Mouse (Mus musculus): ENCODE measurements around the gene Scd4. TPM values are rescaled to one million over a fixed set of nuclear protein-coding genes. Genes with fewer than 3 reads are reported as not detected.
"Not testable (repeated sequence)": the region's sequence is repeated elsewhere in the genome, so short reads cannot be mapped to it uniquely, and the experiment has no call there.

Gene Scd4
- polyA plus RNA-seq, 1 experiment from 2014 or later = not detected

- no peak overlapping the region for H3K4me3 ChIP-seq (ENCODE audit: low read depth, low read length)
- H3K4me1 ChIP-seq (ENCODE audit: insufficient read depth) = no peaks in the 10 kb centered on the region
- no peak for DNase-seq
- no peaks in the 10 kb centered on the region for H3K27me3 ChIP-seq (ENCODE audit: insufficient read depth, low read length)
- H3K4me2 ChIP-seq = no peak overlapping the region
- H3K9me3 ChIP-seq (ENCODE audit: low read depth, low read length) = no peaks in the 10 kb centered on the region
- TF ChIP-seq CTCF (IDR thresholded peaks at IDR 0.05; ENCODE audit: low read depth) = no peak
- H3K27ac ChIP-seq (ENCODE audit: low read depth) = no peak overlapping the region
- H3K9ac ChIP-seq = no peak overlapping the region
- no peaks in the 10 kb centered on the region for H3K36me3 ChIP-seq (ENCODE audit: insufficient read depth)
- 76% methylated on average over 5 of the region's 5 CpGs for WGBS
- ATAC-seq (ENCODE audit: insufficient read depth) = no peak
These were observed 15.5 kb upstream of the Scd4 start for GRCm38 (mm10) chr19:44317391-44317790.

GRCm38 (mm10) chr19:44318545-44318944 lies 14.3 kb upstream of the Scd4 start:
- no peaks in the 10 kb centered on the region for H3K27me3 ChIP-seq (ENCODE audit: insufficient read depth, low read length)
- TF ChIP-seq CTCF (IDR thresholded peaks at IDR 0.05; ENCODE audit: low read depth) = peak; percentile 17; the same call in 1 of the 2 replicates
- no peak overlapping the region for H3K27ac ChIP-seq (ENCODE audit: low read depth)
- H3K9ac ChIP-seq = no peak overlapping the region
- H3K9me3 ChIP-seq (ENCODE audit: low read depth, low read length) = no peaks in the 10 kb centered on the region
- ATAC-seq (ENCODE audit: insufficient read depth) = no peak
- no peak overlapping the region for H3K4me2 ChIP-seq
- no peaks in the 10 kb centered on the region for H3K36me3 ChIP-seq (ENCODE audit: insufficient read depth)
- DNase-seq = no peak
- H3K4me1 ChIP-seq (ENCODE audit: insufficient read depth) = no peaks in the 10 kb centered on the region
- no peak overlapping the region for H3K4me3 ChIP-seq (ENCODE audit: low read depth, low read length)

- whole genome bisulfite sequencing = 87% methylated on average over 3 of the region's 3 CpGs
- ATAC-seq (ENCODE audit: insufficient read depth) = no peak
- no peak for TF ChIP-seq CTCF (IDR thresholded peaks at IDR 0.05; ENCODE audit: low read depth)
- no peaks in the 10 kb centered on the region for H3K27me3 ChIP-seq (ENCODE audit: insufficient read depth, low read length)
- no peak for DNase-seq
- H3K4me3 ChIP-seq (ENCODE audit: low read depth, low read length) = no peak overlapping the region
- no peak overlapping the region for H3K9ac ChIP-seq
- H3K27ac ChIP-seq (ENCODE audit: low read depth) = no peak overlapping the region
- H3K4me2 ChIP-seq = no peak overlapping the region
- no peaks in the 10 kb centered on the region for H3K36me3 ChIP-seq (ENCODE audit: insufficient read depth)
- no peaks in the 10 kb centered on the region for H3K9me3 ChIP-seq (ENCODE audit: low read depth, low read length)
- no peaks in the 10 kb centered on the region for H3K4me1 ChIP-seq (ENCODE audit: insufficient read depth)
These were observed 12.6 kb upstream of the Scd4 start for GRCm38 (mm10) chr19:44320316-44320715.

- no peak for TF ChIP-seq CTCF (IDR thresholded peaks at IDR 0.05; ENCODE audit: low read depth)
- Histone ChIP-seq H3K9me3 (ENCODE audit: low read depth, low read length) (no peaks in the 10 kb centered on the region), H3K36me3 (ENCODE audit: insufficient read depth) (no peaks in the 10 kb centered on the region), H3K4me1 (ENCODE audit: insufficient read depth) (no peaks in the 10 kb centered on the region), H3K4me3 (ENCODE audit: low read depth, low read length) (no peak overlapping the region), H3K27ac (ENCODE audit: low read depth) (no peak overlapping the region), H3K9ac (no peak overlapping the region), H3K27me3 (ENCODE audit: insufficient read depth, low read length) (no peaks in the 10 kb centered on the region), H3K4me2 (no peak overlapping the region)
- DNase-seq (no peak), ATAC-seq (ENCODE audit: insufficient read depth) (no peak)
- WGBS = 64% methylated on average over 4 of the region's 4 CpGs
These were observed 11.7 kb upstream of the Scd4 start for GRCm38 (mm10) chr19:44321201-44321600.

- ATAC-seq (ENCODE audit: insufficient read depth) = no peak
- 74% methylated on average over 2 of the region's 2 CpGs for WGBS
- Histone ChIP-seq H3K9me3 (ENCODE audit: low read depth, low read length) (no peaks in the 10 kb centered on the region), H3K9ac (no peak overlapping the region), H3K4me2 (no peak overlapping the region), H3K36me3 (ENCODE audit: insufficient read depth) (no peaks in the 10 kb centered on the region), H3K4me3 (ENCODE audit: low read depth, low read length) (no peak overlapping the region), H3K4me1 (ENCODE audit: insufficient read depth) (no peaks in the 10 kb centered on the region), H3K27ac (ENCODE audit: low read depth) (no peak overlapping the region), H3K27me3 (ENCODE audit: insufficient read depth, low read length) (no peaks in the 10 kb centered on the region)
- DNase-seq = no peak
- TF ChIP-seq CTCF (IDR thresholded peaks at IDR 0.05; ENCODE audit: low read depth) = no peak
These were observed 11.3 kb upstream of the Scd4 start for GRCm38 (mm10) chr19:44321631-44322030.

GRCm38 (mm10) chr19:44329566-44329965 lies 3.3 kb upstream of the Scd4 start:
- 79% methylated on average over 2 of the region's 2 CpGs for WGBS
- ATAC-seq (ENCODE audit: insufficient read depth) = no peak
- no peaks in the 10 kb centered on the region for H3K27me3 ChIP-seq (ENCODE audit: insufficient read depth, low read length)

GRCm38 (mm10) chr19:44331128-44331527 lies 1.8 kb upstream of the Scd4 start:
- H3K9ac ChIP-seq; DNase-seq; H3K4me2 ChIP-seq; H3K4me3 ChIP-seq (ENCODE audit: low read depth, low read length); H3K9me3 ChIP-seq (ENCODE audit: low read depth, low read length); H3K36me3 ChIP-seq (ENCODE audit: insufficient read depth); H3K4me1 ChIP-seq (ENCODE audit: insufficient read depth); ATAC-seq (ENCODE audit: insufficient read depth); H3K27ac ChIP-seq (ENCODE audit: low read depth); H3K27me3 ChIP-seq (ENCODE audit: insufficient read depth, low read length): not testable (repeated sequence)
- 87% methylated on average over 1 of the region's 1 CpGs for WGBS

More at GRCm38 (mm10) chr19:44329566-44329965, 3.3 kb upstream of the Scd4 start:
- no peak for TF ChIP-seq CTCF (IDR thresholded peaks at IDR 0.05; ENCODE audit: low read depth)
- Histone ChIP-seq H3K9ac (no peak overlapping the region), H3K27ac (ENCODE audit: low read depth) (no peak overlapping the region), H3K4me3 (ENCODE audit: low read depth, low read length) (no peak overlapping the region), H3K9me3 (ENCODE audit: low read depth, low read length) (no peaks in the 10 kb centered on the region), H3K4me2 (no peak overlapping the region), H3K4me1 (ENCODE audit: insufficient read depth) (no peaks in the 10 kb centered on the region), H3K36me3 (ENCODE audit: insufficient read depth) (no peaks in the 10 kb centered on the region)
- DNase-seq = no peak

- H3K36me3 ChIP-seq (ENCODE audit: insufficient read depth) = no peaks in the 10 kb centered on the region
- 73% methylated on average over 5 of the region's 5 CpGs for WGBS
These were observed 981 bp upstream of the Scd4 start for GRCm38 (mm10) chr19:44331911-44332310.

More at GRCm38 (mm10) chr19:44331911-44332310, 981 bp upstream of the Scd4 start:
- Histone ChIP-seq H3K27me3 (ENCODE audit: insufficient read depth, low read length) (no peaks in the 10 kb centered on the region), H3K4me2 (no peak overlapping the region), H3K4me1 (ENCODE audit: insufficient read depth) (no peaks in the 10 kb centered on the region), H3K9ac (no peak overlapping the region), H3K27ac (ENCODE audit: low read depth) (no peak overlapping the region), H3K9me3 (ENCODE audit: low read depth, low read length) (no peaks in the 10 kb centered on the region), H3K4me3 (ENCODE audit: low read depth, low read length) (no peak overlapping the region)
- ATAC-seq (ENCODE audit: insufficient read depth) (no peak), DNase-seq (no peak)
- no peak for TF ChIP-seq CTCF (IDR thresholded peaks at IDR 0.05; ENCODE audit: low read depth)
